Mouse (Mus musculus) CD4-positive, CD25-positive, alpha-beta regulatory T cell, adult 2 months (primary cell): ENCODE measurements around the gene Midn.

Experiments used
- DNase-seq: peaks from one replicate; pipeline ENCODE4 v3.0.0-alpha.2; 2012; ENCODE audit warnings: low read depth, low spot score

Midn gene

DNA sequence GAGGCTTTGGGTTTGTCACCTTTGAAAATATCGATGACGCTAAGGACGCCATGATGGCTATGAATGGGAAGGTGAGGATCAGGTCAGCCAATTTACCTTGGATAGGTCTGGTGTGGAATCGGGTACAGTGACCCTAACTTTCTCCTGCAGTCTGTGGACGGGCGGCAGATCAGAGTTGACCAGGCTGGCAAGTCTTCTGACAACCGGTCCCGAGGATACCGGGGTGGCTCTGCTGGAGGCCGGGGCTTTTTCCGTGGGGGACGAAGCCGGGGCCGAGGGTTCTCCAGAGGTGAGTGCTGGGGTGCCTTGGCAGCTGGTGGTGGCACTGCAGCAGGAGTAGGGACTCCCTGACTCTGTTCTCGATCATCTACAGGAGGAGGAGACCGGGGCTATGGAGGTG, 22.0 kb downstream of the Midn start:
- DNase-seq: peak; percentile 13

DNA sequence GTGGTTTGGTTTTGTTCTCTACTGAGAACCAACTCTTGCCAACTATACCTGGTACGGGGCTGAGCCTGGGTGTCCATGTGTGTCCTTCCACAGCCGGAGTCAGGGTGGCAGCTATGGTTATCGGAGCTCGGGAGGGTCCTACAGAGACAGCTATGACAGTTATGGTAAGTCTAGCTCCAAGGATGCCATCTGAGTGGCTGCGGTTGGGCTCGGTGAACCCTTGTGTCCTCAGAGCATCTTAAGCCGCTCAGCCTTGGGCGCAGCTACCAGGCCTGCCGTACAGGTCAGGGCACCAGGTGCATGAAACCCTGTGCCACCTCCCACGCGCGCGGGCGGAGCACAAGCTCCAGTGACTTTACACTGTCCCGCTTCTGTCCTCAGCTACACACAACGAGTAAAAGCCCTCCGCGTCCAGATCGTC, 22.5 kb downstream of the Midn start:
- no peak for DNase-seq

- peak; percentile 10 for DNase-seq
Observed at GRCm38 (mm10) chr10:80171252-80171651, 23.2 kb downstream of the Midn start.

DNA sequence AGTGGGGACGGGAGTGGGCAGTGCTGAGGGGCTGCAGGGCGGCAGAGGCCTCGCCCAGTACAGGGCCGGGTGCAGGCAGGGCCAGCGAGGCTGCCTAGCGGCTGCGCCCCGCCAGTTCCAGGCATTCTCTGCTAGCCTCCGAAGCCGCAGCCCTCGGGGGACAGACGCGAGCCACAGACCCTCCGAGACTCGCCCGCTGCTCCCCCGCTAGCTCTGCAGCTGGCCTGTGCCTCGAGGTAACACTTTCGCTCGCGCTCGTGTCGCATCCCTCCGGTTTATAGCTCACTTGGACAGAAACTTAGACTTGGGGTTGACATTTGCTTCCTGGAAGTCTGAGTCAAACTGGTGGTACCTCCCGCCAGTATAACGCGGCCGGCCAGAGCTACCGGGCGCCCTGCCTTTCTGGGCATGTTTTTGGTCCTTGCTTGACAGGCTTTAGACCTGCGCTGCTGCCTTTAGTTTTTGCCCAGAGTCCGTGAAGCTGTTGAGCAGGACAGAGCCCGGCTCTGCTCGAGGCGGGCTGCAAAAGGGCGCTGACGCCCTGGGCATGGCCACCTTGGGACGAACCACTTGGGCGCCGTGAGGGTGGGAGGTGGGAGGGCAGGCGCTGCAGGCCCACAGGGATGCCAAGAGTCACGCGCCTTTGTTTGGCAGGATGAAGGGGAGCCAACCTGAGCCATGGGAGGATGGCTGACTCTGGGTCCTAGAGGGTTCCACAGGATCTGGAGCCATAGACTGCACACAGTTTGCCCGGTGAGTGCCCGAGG, 23.9 kb downstream of the Midn start:
- peak; percentile 22 for DNase-seq

GRCm38 (mm10) chr10:80172527-80173292, 24.6 kb downstream of the Midn start, which contains the start of gene 1600002K03Rik:
Gene 1600002K03Rik (plus strand): TSS chr10:80172944.
- DNase-seq: peak; percentile 95

- no peak for DNase-seq
Observed at GRCm38 (mm10) chr10:80173358-80173757, 25.3 kb downstream of the Midn start.

DNA sequence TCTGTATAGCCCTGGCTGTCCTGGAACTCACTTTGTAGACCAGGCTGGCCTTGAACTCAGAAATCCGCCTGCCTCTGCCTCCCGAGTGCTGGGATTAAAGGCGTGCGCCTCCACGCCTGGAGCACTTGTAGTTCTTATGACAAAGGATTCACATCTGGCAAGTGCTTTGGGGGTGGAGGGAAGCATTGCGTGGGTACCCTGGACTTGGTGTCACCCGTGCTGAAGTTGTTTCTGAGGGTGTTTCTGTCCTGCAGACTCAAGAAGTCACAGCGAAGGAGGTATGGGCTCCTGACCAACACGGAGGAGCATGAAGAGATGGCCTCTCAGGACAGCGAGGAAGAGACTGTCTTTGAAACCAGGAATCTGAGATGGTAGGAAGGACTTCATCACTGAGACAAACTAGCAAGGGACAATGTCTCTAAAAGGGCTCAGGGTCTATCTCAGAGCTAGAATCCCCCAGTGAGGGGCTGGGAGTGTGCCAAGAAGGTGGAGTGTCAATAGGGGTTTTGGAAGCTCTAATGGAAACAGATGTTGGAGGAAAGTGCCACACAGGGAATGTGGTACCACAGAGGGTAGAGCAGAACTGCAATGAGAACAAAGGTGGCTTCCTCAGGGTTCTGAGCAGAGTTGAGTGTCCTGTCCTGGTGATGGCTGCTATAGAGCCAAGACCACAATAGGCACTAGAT, 26.0 kb downstream of the Midn start:
- DNase-seq: no peak

DNA sequence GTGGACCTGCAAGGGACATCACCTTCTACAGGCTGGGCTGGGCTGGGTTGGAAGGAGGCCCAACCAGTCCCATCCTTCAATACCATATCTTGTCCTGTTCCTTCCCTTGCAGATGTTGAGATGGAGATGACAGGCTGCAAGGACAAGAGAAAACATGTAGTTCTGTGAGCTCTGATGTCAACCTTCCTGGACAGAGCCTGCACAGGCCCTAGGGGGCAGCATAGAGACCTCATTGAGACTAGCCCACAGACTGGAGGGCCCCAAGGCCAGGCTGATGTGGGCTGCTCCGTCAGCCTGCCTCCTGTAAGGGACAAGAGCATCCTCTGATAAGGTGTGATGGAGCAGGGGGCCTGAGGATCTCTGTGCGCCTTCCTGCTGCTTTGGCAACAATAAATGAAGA, 26.6 kb downstream of the Midn start:
- DNase-seq: peak; percentile 75

DNA sequence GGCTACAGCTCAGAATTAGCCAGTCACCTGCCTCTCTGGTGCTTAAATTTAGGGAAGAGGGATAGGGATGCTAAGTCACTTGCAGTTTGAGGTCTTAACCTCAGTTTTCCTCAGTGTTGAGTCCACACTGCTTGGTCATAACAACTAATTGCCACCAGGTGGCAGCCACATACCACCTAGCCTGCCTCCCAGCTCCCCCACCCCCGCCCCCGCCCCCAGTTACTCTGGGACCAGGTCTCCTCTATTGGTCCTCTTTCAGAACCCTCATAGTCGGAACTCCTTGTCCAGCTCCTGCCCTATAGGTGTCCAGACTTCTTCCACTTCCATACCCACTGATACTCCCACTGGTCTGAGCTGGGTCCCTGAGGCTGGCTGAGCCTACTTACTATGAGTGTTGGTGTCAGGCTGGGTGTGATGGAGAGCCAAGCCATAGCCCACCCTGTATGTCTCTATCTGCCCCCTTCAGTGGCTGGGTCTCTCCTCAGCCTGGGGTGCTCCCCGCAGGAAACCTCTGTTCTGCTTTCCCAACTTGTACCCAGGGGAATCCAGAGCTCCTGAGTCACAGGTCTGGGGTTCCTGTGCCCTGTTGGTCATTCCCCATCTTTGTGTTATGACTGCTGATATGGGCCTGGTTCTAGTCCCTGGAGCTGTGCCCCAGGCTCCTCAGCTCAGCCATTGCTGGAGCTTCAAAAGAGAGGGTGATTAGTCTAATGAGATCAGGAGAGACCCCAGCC, 27.6 kb downstream of the Midn start:
- peak; percentile 78 for DNase-seq

- no peak for DNase-seq
Observed at GRCm38 (mm10) chr10:80176270-80176834, 28.3 kb downstream of the Midn start.

DNA sequence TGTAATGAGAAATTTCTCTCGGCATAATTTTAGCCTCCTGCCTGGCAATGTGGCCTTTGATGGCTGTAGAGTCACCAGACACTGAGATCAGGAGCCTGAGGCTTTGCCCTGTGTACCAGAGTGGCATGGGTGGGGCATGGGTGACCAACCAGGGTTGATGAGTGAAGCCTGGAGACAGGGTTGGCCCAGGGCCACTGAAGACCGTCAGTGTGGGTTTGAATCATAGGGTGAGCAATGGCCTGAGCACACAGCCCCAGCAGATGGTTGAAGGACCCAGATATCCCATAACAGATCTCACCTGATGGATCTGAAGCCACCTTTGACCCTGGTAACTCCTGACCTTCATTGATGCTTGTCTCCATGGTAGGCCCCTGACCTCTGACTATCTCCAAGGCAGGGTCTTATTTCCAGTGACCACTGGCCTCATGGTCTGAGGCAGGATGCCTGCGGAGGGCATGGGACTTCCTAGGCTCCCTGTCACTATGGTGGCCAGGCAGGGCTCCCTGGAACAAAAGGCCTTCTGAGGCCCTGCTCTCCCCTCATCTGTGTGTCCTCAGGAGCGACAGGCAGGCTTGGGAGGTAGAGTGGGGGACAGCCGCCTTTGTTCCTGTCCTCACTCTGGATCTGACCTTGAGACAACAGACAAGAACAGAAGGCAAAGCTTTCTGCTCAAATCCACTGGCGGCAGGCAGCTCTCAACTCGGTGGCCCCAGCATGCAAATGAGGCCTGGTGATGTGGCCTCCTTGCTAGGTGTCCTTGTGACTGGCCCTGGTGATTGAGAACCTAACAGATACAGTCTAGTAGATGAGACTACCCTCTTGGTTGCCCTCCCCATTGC, 29.6 kb downstream of the Midn start:
- DNase-seq: no peak

- peak; percentile 55 for DNase-seq
Observed at GRCm38 (mm10) chr10:80179068-80180051, 31.3 kb downstream of the Midn start, which contains the start of gene Efna2. Gene Efna2 (plus strand): TSS chr10:80179482.

GRCm38 (mm10) chr10:80180288-80180687, 32.2 kb downstream of the Midn start:
- DNase-seq: no peak

GRCm38 (mm10) chr10:80180823-80181222, 32.8 kb downstream of the Midn start:
- no peak for DNase-seq

GRCm38 (mm10) chr10:80182547-80182946, 34.5 kb downstream of the Midn start:
- DNase-seq: no peak

DNA sequence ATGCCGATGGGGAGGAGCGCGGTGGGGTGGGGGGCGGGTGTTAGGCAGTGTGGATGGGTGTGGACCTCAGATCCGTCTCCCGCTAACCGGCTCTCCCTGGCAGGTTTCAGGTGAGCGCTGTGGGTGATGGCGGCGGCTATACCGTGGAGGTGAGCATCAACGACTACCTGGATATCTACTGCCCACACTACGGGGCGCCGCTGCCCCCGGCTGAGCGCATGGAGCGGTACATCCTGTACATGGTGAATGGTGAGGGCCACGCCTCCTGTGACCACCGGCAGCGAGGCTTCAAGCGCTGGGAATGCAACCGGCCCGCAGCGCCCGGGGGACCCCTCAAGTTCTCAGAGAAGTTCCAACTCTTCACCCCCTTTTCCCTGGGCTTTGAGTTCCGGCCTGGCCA, 38.6 kb downstream of the Midn start:
- no peak for DNase-seq

GRCm38 (mm10) chr10:80187739-80188138, 39.7 kb downstream of the Midn start:
- no peak for DNase-seq

DNA sequence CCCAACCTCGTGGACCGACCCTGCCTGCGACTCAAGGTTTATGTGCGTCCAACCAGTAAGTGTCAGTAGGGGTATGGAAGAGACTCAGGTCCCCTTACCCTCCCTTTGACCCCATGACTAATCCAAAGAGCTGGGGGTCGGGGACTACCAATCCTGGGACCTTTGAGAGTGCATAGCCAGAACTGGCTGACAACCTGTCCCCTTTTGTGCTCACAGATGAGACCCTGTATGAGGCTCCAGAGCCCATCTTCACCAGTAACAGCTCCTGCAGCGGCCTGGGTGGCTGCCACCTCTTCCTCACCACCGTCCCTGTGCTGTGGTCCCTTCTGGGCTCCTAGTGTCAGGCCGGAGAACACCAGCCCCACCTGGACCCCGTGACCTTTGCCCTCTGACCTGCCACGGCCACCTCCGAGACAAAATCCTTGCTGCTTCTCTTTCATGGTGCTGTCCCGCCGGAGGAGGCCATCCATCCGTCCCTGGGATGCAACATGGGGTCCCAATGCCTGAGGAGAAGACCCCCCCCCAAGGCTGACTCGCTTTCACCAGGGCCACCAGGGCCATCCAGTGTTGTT, 40.5 kb downstream of the Midn start:
- no peak for DNase-seq

DNA sequence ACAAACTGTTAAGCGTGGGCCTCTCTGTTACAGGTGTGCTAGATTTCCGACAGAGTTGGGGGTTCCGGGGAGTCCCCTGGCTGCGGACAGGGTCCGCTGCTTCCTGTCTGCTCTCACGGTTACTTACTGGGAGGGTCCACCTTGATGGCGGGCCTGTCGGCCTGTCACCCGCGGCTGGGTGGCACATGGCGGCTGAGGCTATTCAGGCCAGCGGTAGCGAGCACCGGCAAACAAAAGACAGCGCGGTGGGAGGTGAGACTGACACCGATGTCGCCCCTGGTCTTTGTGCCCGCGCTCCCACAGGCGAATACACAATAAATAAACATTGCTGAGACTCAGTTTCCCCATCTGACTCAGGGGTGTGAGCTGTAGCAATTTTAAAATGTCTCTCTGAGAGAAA, 41.9 kb downstream of the Midn start:
- DNase-seq: no peak
